Mouse (Mus musculus): ENCODE data around the gene Trim11. TPM values are rescaled to one million over a fixed set of nuclear protein-coding genes. Genes with fewer than 3 reads are reported as not detected.

Trim11 gene
- total RNA-seq, 1 experiment from 2014 or later, result 107 TPM

DNA sequence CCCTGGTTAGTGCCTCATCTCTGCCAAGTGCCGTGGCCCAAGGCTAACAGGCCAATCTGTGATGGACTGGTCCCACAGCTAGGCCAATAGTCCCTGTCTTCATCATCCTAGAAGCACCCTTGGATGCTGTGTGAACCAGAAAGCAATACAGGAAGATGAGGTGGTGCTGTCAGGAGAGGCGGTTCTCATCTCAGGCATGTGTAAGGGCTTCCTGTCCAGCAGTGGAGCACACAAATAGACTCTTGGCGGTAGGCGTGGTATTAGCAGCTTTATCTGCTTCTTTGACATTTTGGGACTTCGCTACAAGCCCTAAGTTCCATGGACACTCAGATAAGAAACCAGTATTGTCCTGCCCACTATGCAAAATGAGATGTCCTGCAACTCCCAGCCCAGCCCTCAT is 19.6 kb downstream of the Trim11 start:
- no peak for ATAC-seq (ENCODE audit: extremely low read depth, insufficient number of reproducible peaks, low FRiP score, poor library complexity, severe bottlenecking)

DNA sequence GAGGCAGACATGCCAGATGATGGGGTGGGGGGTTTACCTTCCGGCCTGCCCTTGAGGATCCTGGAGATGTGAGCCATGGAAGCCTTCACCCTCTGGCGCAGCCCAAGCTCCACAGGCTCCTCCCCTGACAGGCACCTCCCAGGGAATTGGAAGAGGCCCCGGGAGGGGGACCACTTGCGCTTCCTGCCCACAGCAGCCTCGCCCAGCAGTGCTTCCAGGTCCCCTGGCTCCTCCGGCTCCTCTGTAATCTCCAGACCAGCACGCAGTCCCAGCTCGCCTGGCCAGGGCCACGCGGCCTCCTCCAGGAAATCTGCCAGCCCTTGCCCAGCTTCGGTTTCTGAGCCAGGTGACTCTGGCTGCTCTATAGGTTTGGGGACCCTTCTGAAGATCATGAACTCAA is 21.3 kb downstream of the Trim11 start:
- no peak for ATAC-seq (ENCODE audit: extremely low read depth, insufficient number of reproducible peaks, low FRiP score, poor library complexity, severe bottlenecking)

DNA sequence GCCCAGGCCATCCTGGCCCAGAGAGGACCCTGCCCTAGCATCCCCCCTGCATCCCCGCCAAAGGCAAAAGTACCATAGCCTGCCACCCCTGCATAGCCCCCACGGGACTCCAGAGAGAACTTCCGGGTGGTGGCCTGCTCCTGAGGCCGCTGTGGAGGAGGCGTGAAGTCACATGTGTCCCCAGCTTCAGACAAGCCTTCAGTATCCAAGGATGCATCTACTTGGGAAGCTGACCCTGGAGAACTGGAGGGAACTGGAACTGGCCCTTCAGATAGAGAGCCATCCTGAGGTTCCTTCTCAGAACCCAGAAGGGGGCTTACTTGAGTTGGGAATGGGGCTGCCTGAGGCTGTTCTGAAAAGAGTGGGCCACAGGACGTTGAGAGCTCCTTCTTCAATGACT is 21.9 kb downstream of the Trim11 start:
- no peak for ATAC-seq (ENCODE audit: extremely low read depth, insufficient number of reproducible peaks, low FRiP score, poor library complexity, severe bottlenecking)

DNA sequence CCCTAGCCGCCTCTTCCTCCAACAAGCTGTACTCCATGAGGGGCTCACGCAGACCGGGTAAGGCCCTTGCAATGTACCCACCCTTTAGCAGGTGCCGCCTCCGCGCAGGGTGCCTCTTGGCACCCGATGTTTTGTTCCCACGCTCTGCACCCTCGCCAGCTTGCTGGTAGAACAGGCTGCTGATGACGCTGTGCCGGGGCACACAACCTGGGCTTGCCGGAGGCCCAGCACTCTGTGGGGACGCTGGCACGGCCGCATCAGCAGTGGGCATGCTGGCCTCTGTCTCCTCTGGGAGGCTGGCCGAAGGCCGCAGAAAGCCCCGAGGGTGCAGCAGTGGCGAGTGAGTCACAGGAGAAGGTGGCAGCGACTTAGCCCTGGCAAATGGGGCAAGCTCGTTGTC is 22.7 kb downstream of the Trim11 start:
- no peak for ATAC-seq (ENCODE audit: extremely low read depth, insufficient number of reproducible peaks, low FRiP score, poor library complexity, severe bottlenecking)

- ATAC-seq (ENCODE audit: extremely low read depth, insufficient number of reproducible peaks, low FRiP score, poor library complexity, severe bottlenecking), result no peak
Observed at GRCm38 (mm10) chr11:59002327-59003079, 24.6 kb downstream of the Trim11 start.

DNA sequence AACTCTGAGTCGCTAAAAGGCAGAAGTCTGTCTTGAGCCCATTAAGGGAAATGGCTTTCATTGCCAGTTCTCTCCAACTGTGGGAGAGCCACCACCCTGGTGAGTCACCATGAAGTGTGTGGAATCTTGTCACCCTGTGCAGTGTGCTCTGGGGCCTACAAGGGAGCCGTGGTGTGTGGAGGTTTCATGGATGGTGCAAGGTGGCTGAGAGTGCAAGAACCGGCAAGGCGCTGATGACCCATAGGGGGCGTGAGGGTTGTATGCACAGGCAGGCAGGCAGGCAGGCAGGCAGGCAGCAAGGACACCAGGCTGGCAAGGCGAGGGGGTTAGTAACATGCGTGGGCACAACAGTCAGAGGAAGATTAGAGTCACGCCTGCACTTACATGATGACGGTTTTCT is 37.2 kb downstream of the Trim11 start:
- no peak for ATAC-seq (ENCODE audit: extremely low read depth, insufficient number of reproducible peaks, low FRiP score, poor library complexity, severe bottlenecking)

DNA sequence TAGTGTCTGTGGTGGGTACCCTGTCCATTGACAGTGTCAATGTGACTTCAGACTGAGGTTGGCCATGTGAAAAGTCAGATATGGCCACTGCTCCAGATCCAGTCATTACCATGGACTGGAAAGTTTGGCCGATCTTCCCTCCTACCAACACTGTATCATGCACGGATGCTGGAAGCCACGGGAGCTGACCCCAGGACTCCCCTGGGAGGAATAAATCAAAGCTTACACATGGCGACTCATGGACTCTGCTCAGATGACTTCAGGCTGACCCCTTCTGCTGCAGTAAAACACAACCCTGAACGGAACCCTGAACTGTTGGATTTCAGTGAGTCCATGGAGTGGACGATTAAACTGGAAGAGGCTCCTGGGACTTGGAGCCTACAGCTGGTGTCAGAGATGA is 48.5 kb downstream of the Trim11 start:
- ATAC-seq (ENCODE audit: extremely low read depth, insufficient number of reproducible peaks, low FRiP score, poor library complexity, severe bottlenecking), result no peak

DNA sequence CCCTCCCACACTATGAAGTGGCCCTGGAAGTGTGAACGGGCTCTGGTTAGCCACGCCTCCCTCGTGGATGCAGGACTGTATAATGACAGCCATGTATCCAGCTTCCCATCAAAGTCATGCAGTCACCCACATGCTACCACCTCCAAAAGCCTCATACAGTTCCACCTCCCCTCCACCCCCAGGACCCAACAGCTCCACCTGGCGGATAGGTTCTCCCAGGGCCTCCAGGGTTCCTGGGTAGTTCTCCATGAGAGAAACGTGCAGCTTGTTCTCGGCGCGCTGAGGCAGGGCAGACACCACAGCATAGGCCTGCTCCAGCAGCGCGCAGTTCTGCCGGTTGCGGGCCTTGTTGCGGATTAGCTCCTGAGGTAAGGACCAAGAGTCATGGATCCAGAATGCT is 51.1 kb downstream of the Trim11 start:
- no peak for ATAC-seq (ENCODE audit: extremely low read depth, insufficient number of reproducible peaks, low FRiP score, poor library complexity, severe bottlenecking)

Other genes with a start within 250 kb of the Trim11 start
- not detected in 2 replicates for gene Olfr317, start 238.9 kb upstream of the Trim11 start, total RNA-seq (2017)
- not detected in 2 replicates for gene Olfr316, start 225.4 kb upstream of the Trim11 start, total RNA-seq (2017)
- not detected in 2 replicates for gene Olfr315, start 204.9 kb upstream of the Trim11 start, total RNA-seq (2017)
- gene Olfr314, start 195.1 kb upstream of the Trim11 start, total RNA-seq (2017), result not detected in 2 replicates
- gene Fam183b, start 176.1 kb upstream of the Trim11 start, total RNA-seq (2017), result not detected in 2 replicates
- gene Olfr313, start 163.1 kb upstream of the Trim11 start, total RNA-seq (2017), result not detected in 2 replicates
- not detected in 2 replicates for gene Olfr312, start 148.9 kb upstream of the Trim11 start, total RNA-seq (2017)
- not detected in 2 replicates for gene Olfr311, start 138.8 kb upstream of the Trim11 start, total RNA-seq (2017)
- gene Gm12258, start 130.9 kb upstream of the Trim11 start, total RNA-seq (2017), result 12.1 and 16.8 TPM in 2 replicates
- 7.9 and 8.8 TPM in 2 replicates for gene 2810021J22Rik, start 110.9 kb upstream of the Trim11 start, total RNA-seq (2017)
- 14.6 and 14.7 TPM in 2 replicates for gene Zfp39, start 73.9 kb upstream of the Trim11 start, total RNA-seq (2017)
- gene Btnl10, start 60.2 kb upstream of the Trim11 start, total RNA-seq (2017), result 0.23 and 0.61 TPM in 2 replicates
- gene Rnf187, start 39.2 kb upstream of the Trim11 start, total RNA-seq (2017), result 60.8 and 72.2 TPM in 2 replicates
- gene Hist3h2ba, start 29.2 kb upstream of the Trim11 start, total RNA-seq (2017), result 3.7 and 8.1 TPM in 2 replicates
- 65.3 TPM in 2 replicates for gene Hist3h2a, start 23.4 kb upstream of the Trim11 start, total RNA-seq (2017)
- 0.12 and 0.35 TPM in 2 replicates for gene Trim17, start 23.4 kb upstream of the Trim11 start, total RNA-seq (2017)
- 0.23 and 0.74 TPM in 2 replicates for gene Obscn, start 158.3 kb downstream of the Trim11 start, total RNA-seq (2017)
- gene Iba57, start 185.6 kb downstream of the Trim11 start, total RNA-seq (2017), result 4.1 and 7.7 TPM in 2 replicates
- not detected in 2 replicates for gene Gjc2, start 205.1 kb downstream of the Trim11 start, total RNA-seq (2017)
- 19.0 and 26.8 TPM in 2 replicates for gene Guk1, start 214.1 kb downstream of the Trim11 start, total RNA-seq (2017)
- gene Mrpl55, start 224.4 kb downstream of the Trim11 start, total RNA-seq (2017), result 16.1 and 17.1 TPM in 2 replicates
- gene 2310033P09Rik, start 230.2 kb downstream of the Trim11 start, total RNA-seq (2017), result 12.0 and 14.5 TPM in 2 replicates